Mouse (Mus musculus): ENCODE measurements around the gene Cyp4f17. TPM values are rescaled to one million over a fixed set of nuclear protein-coding genes. Genes with fewer than 3 reads are reported as not detected.
A peak's percentile ranks its signal among the peaks of the same experiment; 100 is the strongest.
"Not testable (repeated sequence)": the region's sequence is repeated elsewhere in the genome, so short reads cannot be mapped to it uniquely, and the experiment has no call there.

Gene Cyp4f17
- polyA plus RNA-seq, 1 experiment from 2014 or later, result 5.9 TPM

- Histone ChIP-seq H3K9ac (no peak overlapping the region), H3K9me3 (ENCODE audit: low read depth, low read length) (no peaks in the 10 kb centered on the region), H3K4me3 (ENCODE audit: low read depth, low read length) (no peak overlapping the region), H3K4me1 (ENCODE audit: insufficient read depth) (no peaks in the 10 kb centered on the region), H3K36me3 (ENCODE audit: insufficient read depth) (no peaks in the 10 kb centered on the region), H3K27me3 (ENCODE audit: insufficient read depth, low read length) (no peaks in the 10 kb centered on the region), H3K27ac (ENCODE audit: low read depth) (no peak overlapping the region), H3K4me2 (no peak overlapping the region)
- 86% methylated on average over 11 of the region's 11 CpGs for WGBS
- ATAC-seq (ENCODE audit: insufficient read depth), result no peak
- no peak for DNase-seq
- TF ChIP-seq CTCF (IDR thresholded peaks at IDR 0.05; ENCODE audit: low read depth), result no peak
Observed at GRCm38 (mm10) chr17:32527748-32528147, 21.9 kb downstream of the Cyp4f17 start.

- Histone ChIP-seq H3K9me3 (ENCODE audit: low read depth, low read length) (no peaks in the 10 kb centered on the region), H3K27me3 (ENCODE audit: insufficient read depth, low read length) (no peaks in the 10 kb centered on the region), H3K4me1 (ENCODE audit: insufficient read depth) (no peaks in the 10 kb centered on the region), H3K9ac (peak overlapping the region; percentile 43), H3K4me3 (ENCODE audit: low read depth, low read length) (peak overlapping the region; percentile 22), H3K36me3 (ENCODE audit: insufficient read depth) (no peaks in the 10 kb centered on the region), H3K4me2 (peak overlapping the region; percentile 56), H3K27ac (ENCODE audit: low read depth) (no peak overlapping the region)
- ATAC-seq (ENCODE audit: insufficient read depth) (peak; percentile 86), DNase-seq (peak; percentile 91)
- WGBS, result 15% methylated on average over 26 of the region's 26 CpGs
- TF ChIP-seq CTCF (IDR thresholded peaks at IDR 0.05; ENCODE audit: low read depth), result peak; percentile 87
Observed at GRCm38 (mm10) chr17:32528408-32529337, 22.8 kb downstream of the Cyp4f17 start.

GRCm38 (mm10) chr17:32532356-32532755 lies 26.5 kb downstream of the Cyp4f17 start:
- not testable (repeated sequence) for ATAC-seq (ENCODE audit: insufficient read depth); H3K4me3 ChIP-seq (ENCODE audit: low read depth, low read length); H3K27ac ChIP-seq (ENCODE audit: low read depth); H3K9me3 ChIP-seq (ENCODE audit: low read depth, low read length); H3K4me2 ChIP-seq; H3K4me1 ChIP-seq (ENCODE audit: insufficient read depth); DNase-seq; H3K9ac ChIP-seq; H3K27me3 ChIP-seq (ENCODE audit: insufficient read depth, low read length); H3K36me3 ChIP-seq (ENCODE audit: insufficient read depth)
- WGBS, result 56% methylated on average over 4 of the region's 4 CpGs

- no peak for TF ChIP-seq CTCF (IDR thresholded peaks at IDR 0.05; ENCODE audit: low read depth)
- Histone ChIP-seq H3K27ac (ENCODE audit: low read depth) (no peak overlapping the region), H3K9me3 (ENCODE audit: low read depth, low read length) (no peaks in the 10 kb centered on the region), H3K4me2 (no peak overlapping the region), H3K4me1 (ENCODE audit: insufficient read depth) (no peaks in the 10 kb centered on the region), H3K9ac (no peak overlapping the region), H3K4me3 (ENCODE audit: low read depth, low read length) (no peak overlapping the region), H3K27me3 (ENCODE audit: insufficient read depth, low read length) (no peaks in the 10 kb centered on the region), H3K36me3 (ENCODE audit: insufficient read depth) (no peaks in the 10 kb centered on the region)
- ATAC-seq (ENCODE audit: insufficient read depth), result no peak
- DNase-seq, result no peak
- WGBS, result 67% methylated on average over 6 of the region's 6 CpGs
Observed at GRCm38 (mm10) chr17:32534068-32534467, 28.2 kb downstream of the Cyp4f17 start.

- ATAC-seq (ENCODE audit: insufficient read depth) (peak; percentile 97), DNase-seq (peak; percentile 95)
- 10% methylated on average over 5 of the region's 5 CpGs for WGBS
- Histone ChIP-seq H3K4me3 (ENCODE audit: low read depth, low read length) (peak within 1 kb of the TSS; percentile 35), H3K4me2 (peak within 1 kb of the TSS; percentile 56), H3K9ac (peak within 1 kb of the TSS; percentile 52; the same call in 1 of the 2 replicates)
- H3K9me3 ChIP-seq (ENCODE audit: low read depth, low read length); H3K27me3 ChIP-seq (ENCODE audit: insufficient read depth, low read length); H3K4me1 ChIP-seq (ENCODE audit: insufficient read depth); H3K36me3 ChIP-seq (ENCODE audit: insufficient read depth); H3K27ac ChIP-seq (ENCODE audit: low read depth): not testable (repeated sequence)
Observed at GRCm38 (mm10) chr17:32536051-32536866, 30.4 kb downstream of the Cyp4f17 start, which contains the start of gene Cyp4f16. TSS of gene Cyp4f16 (plus strand) at chr17:32536558.

GRCm38 (mm10) chr17:32536867-32537250 lies 31.0 kb downstream of the Cyp4f17 start:
- H3K4me2 ChIP-seq, result peak overlapping the region; percentile 56
- no peaks in the 10 kb centered on the region for H3K36me3 ChIP-seq (ENCODE audit: insufficient read depth)
- H3K27me3 ChIP-seq (ENCODE audit: insufficient read depth, low read length), result no peaks in the 10 kb centered on the region
- peak; percentile 32 for DNase-seq
- no peaks in the 10 kb centered on the region for H3K4me1 ChIP-seq (ENCODE audit: insufficient read depth)
- WGBS, result 55% methylated on average over 5 of the region's 5 CpGs
- ATAC-seq (ENCODE audit: insufficient read depth), result peak; percentile 55; the same call in 1 of the 2 replicates
- no peaks in the 10 kb centered on the region for H3K9me3 ChIP-seq (ENCODE audit: low read depth, low read length)
- H3K27ac ChIP-seq (ENCODE audit: low read depth), result no peak overlapping the region
- H3K9ac ChIP-seq, result peak overlapping the region; percentile 52; the same call in 1 of the 2 replicates
- TF ChIP-seq CTCF (IDR thresholded peaks at IDR 0.05; ENCODE audit: low read depth), result no peak
- H3K4me3 ChIP-seq (ENCODE audit: low read depth, low read length), result peak overlapping the region; percentile 35

- not testable (repeated sequence) for ATAC-seq (ENCODE audit: insufficient read depth)
- 90% methylated on average over 5 of the region's 5 CpGs for WGBS
Observed at GRCm38 (mm10) chr17:32544792-32545191, 38.9 kb downstream of the Cyp4f17 start.

GRCm38 (mm10) chr17:32550377-32550776 lies 44.5 kb downstream of the Cyp4f17 start:
- WGBS, result 85% methylated on average over 2 of the region's 3 CpGs
- not testable (repeated sequence) for H3K27me3 ChIP-seq (ENCODE audit: insufficient read depth, low read length); H3K4me1 ChIP-seq (ENCODE audit: insufficient read depth); ATAC-seq (ENCODE audit: insufficient read depth); H3K9ac ChIP-seq; H3K9me3 ChIP-seq (ENCODE audit: low read depth, low read length); DNase-seq; H3K36me3 ChIP-seq (ENCODE audit: insufficient read depth); H3K27ac ChIP-seq (ENCODE audit: low read depth)
- H3K4me2 ChIP-seq, result peak overlapping the region; percentile 53
- 0 out of 2 replicates have a peak overlapping the region, but pooled peaks have one; percentile 17 for H3K4me3 ChIP-seq (ENCODE audit: low read depth, low read length)

More at GRCm38 (mm10) chr17:32544792-32545191, 38.9 kb downstream of the Cyp4f17 start:
- H3K27ac ChIP-seq (ENCODE audit: low read depth); H3K9ac ChIP-seq; H3K4me2 ChIP-seq; H3K36me3 ChIP-seq (ENCODE audit: insufficient read depth); DNase-seq; H3K9me3 ChIP-seq (ENCODE audit: low read depth, low read length); H3K4me3 ChIP-seq (ENCODE audit: low read depth, low read length); H3K27me3 ChIP-seq (ENCODE audit: insufficient read depth, low read length); H3K4me1 ChIP-seq (ENCODE audit: insufficient read depth): not testable (repeated sequence)

Data from lung, embryonic 14.5 days (tissue).